Mouse (Mus musculus) ES-Bruce4 (cell line): ENCODE measurements around the gene Sufu.

Source experiments
- CTCF ChIP-seq: IDR thresholded peaks from one replicate; pipeline ENCODE4 v1.8.1; 2011; ENCODE audit warnings: low read depth, low read length
- EP300 ChIP-seq: IDR thresholded peaks from 2 replicates; pipeline ENCODE4 v1.6.1; 2011; ENCODE audit warnings: low read depth, low read length; ENCODE audit not compliant: insufficient read depth
- POLR2A ChIP-seq: IDR thresholded peaks from one replicate; pipeline ENCODE4 v1.8.1; 2011; ENCODE audit warnings: low read length; ENCODE audit not compliant: insufficient read depth

- TF ChIP-seq POLR2A (no peak), CTCF (no peak), EP300 (no peak)
Observed at GRCm38 (mm10) chr19:46375891-46376290, 20.8 kb upstream of the Sufu start.
